Mouse (Mus musculus) brain, embryonic 14.5 days (tissue): ENCODE results near the gene Tagln3.

Experiments used
- CTCF ChIP-seq: fragments of 200-500 bp; IDR thresholded peaks from 2 replicates; pipeline ENCODE4 v1.5.1; 2012; ENCODE audit warnings: inconsistent platforms, mild to moderate bottlenecking, moderate library complexity, borderline replicate concordance; ENCODE audit not compliant: insufficient read depth, insufficient read length; ENCODE audit errors: extremely low read depth
- POLR2A ChIP-seq: fragments of 200-500 bp; IDR thresholded peaks from 2 replicates; pipeline ENCODE4 v1.6.1; 2012; ENCODE audit warnings: mild to moderate bottlenecking, inconsistent platforms, borderline replicate concordance; ENCODE audit not compliant: poor library complexity, insufficient read depth, insufficient read length, severe bottlenecking; ENCODE audit errors: extremely low read depth

- no peak for TF ChIP-seq POLR2A
- TF ChIP-seq CTCF = no peak
These were observed 46.5 kb upstream of the Tagln3 start for GRCm38 (mm10) chr16:45770914-45771313.
